Mouse (Mus musculus) liver, embryonic 14.5 days (tissue): ENCODE data around the gene Tnfsf12.

Experiments
- CTCF ChIP-seq: IDR thresholded peaks from 2 replicates; pipeline ENCODE4 v1.5.1; 2016; ENCODE audit warnings: antibody characterized with exemption, low read depth, control low read depth
- EP300 ChIP-seq: IDR thresholded peaks from 2 replicates; pipeline ENCODE4 v1.6.1; 2016; ENCODE audit warnings: antibody characterized with exemption, low read depth

DNA sequence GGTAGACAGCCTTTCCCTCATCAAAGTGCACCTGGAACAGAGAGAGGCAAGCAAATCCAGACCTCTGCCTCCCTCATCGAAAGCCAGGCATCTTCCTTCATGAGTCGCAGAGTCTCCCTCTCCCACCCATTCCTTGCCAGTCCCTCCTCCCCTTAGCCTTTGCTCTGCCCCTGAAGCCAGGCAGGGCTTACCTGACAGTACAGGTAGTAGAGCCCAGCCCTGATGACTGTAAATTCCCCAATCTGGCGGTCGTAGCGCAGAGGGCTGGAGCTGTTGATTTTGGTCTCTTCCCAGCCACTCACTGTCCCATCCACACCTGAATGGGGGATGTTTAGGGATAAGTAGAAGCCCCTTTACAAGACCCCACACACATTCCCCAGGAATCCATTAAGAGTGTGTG lies 8.6 kb downstream of the Tnfsf12 start:
- TF ChIP-seq EP300 (no peak), CTCF (no peak)
